Mouse (Mus musculus) midbrain, embryonic 14.5 days (tissue): ENCODE results near the gene Dock6. TPM values are rescaled to one million over a fixed set of nuclear protein-coding genes. Genes with fewer than 3 reads are reported as not detected.

Experiments used
- ATAC-seq: fragments of 200-750 bp; cut with Nextera tagmentation; 2 replicates; pipeline ENCODE4 v1.8.0; 2017; ENCODE audit warnings: moderate number of reproducible peaks, moderate library complexity; ENCODE audit not compliant: low FRiP score, low TSS enrichment
- DNase-seq: peaks from one replicate; pipeline ENCODE4 v3.0.0-alpha.2; 2015
- H3K27ac ChIP-seq: fragments of 300-500 bp; sonication (generic); replicated peaks from 2 replicates; pipeline ENCODE4 v1.5.1; 2014; ENCODE audit warnings: mild to moderate bottlenecking, low read depth, low read length, moderate library complexity
- H3K27me3 ChIP-seq: fragments of 300-500 bp; sonication (generic); 2 replicates; pipeline ENCODE4 v1.6.1; 2014; ENCODE audit warnings: low read length, control low read depth, mixed read lengths; ENCODE audit not compliant: control insufficient read depth, insufficient read depth
- H3K36me3 ChIP-seq: fragments of 300-500 bp; sonication (generic); 2 replicates; pipeline ENCODE4 v1.6.1; 2014; ENCODE audit warnings: low read length, control low read depth; ENCODE audit not compliant: control insufficient read depth, insufficient read depth
- H3K4me1 ChIP-seq: fragments of 300-500 bp; sonication (generic); 2 replicates; pipeline ENCODE4 v1.6.1; 2014; ENCODE audit warnings: mild to moderate bottlenecking, antibody characterized with exemption, low read length, control low read depth; ENCODE audit not compliant: control insufficient read depth, insufficient read depth
- H3K4me2 ChIP-seq: fragments of 300-500 bp; sonication (generic); 2 replicates; pipeline ENCODE4 v1.6.1; 2014; ENCODE audit warnings: mild to moderate bottlenecking, low read length, moderate library complexity
- H3K4me3 ChIP-seq: fragments of 300-500 bp; sonication (generic); replicated peaks from 2 replicates; pipeline ENCODE4 v1.5.1; 2014; ENCODE audit warnings: low read depth, low read length
- H3K9ac ChIP-seq: fragments of 300-500 bp; sonication (generic); replicated peaks from 2 replicates; pipeline ENCODE4 v1.6.1; 2014; ENCODE audit warnings: mild to moderate bottlenecking, low read length, moderate library complexity
- H3K9me3 ChIP-seq: fragments of 300-500 bp; sonication (generic); 2 replicates; pipeline ENCODE4 v1.6.1; 2016; ENCODE audit warnings: low read length, control low read depth, mixed read lengths; ENCODE audit not compliant: control insufficient read depth
- WGBS: fragments of 180-500 bp; shearing (Covaris S2); extraction: QIAGEN DNeasy Blood & Tissue Kit; methylation state at CpG from one replicate; pipeline ENCODE4 v1.1.7; 2014; 5-methylcytosine and 5-hydroxymethylcytosine counted together
- polyA plus RNA-seq: library from polyadenylated mRNA; unstranded; fragments of >200 nt; fragmentation: Nextera tagmentation; extraction: Ambion mirVana; gene quantifications from 2 replicates; pipeline ENCODE4 v1.2.1, GENCODE M21; 2014

Gene Dock6
- polyA plus RNA-seq, 1 experiment from 2014 or later, result 12.7 TPM

DNA sequence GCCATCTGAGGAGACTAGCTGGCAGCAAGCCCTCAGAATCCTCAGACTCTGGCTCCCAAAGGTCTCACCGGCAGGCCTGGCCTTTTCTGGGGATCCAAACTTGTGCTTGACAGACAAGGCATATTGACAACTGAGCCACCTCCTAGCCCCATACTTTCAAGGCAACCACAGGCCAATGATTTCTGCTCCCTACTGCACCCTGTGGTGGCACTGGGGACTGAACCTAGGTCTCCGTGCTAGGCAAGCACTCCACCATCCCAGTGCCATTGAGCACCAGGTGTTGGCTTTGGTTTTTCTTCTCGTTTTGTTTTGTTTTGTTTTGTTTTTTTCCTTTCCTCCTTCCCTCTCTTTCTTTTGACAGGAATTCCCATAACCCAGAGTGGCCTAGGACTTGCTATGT, 43.9 kb downstream of the Dock6 start:
- no peak overlapping the region for H3K9ac ChIP-seq
- DNase-seq (no peak), ATAC-seq (no peak)
- H3K4me2 ChIP-seq, result no peak overlapping the region
- no peak overlapping the region for H3K27ac ChIP-seq
- no peaks in the 10 kb centered on the region for H3K36me3 ChIP-seq
- H3K4me1 ChIP-seq, result no peaks in the 10 kb centered on the region
- no peaks in the 10 kb centered on the region for H3K27me3 ChIP-seq
- H3K4me3 ChIP-seq, result no peak overlapping the region
- WGBS, result 67% methylated on average over 3 of the region's 3 CpGs
- no peaks in the 10 kb centered on the region for H3K9me3 ChIP-seq

DNA sequence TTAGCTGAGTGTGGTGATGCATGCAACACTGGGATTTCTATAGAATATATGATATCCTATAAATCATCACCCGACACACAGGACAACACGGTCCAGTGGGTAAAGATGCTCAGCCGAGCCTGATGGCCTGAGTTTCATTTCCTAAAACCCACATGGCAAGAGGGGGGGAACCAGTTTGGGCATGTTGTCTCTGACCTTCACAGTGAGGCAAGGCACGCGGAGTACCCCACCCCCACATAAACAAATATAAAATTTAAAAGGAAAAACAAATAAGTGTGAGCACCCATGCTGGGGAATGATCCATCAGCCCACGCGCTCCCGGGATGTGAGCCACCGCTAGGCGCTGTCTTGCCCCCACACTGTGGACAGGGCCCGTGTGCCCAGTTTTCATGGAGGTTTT, 45.5 kb downstream of the Dock6 start:
- DNase-seq (no peak), ATAC-seq (no peak)
- H3K4me1 ChIP-seq, result no peaks in the 10 kb centered on the region
- H3K9me3 ChIP-seq, result no peaks in the 10 kb centered on the region
- no peaks in the 10 kb centered on the region for H3K36me3 ChIP-seq
- WGBS, result 88% methylated on average over 11 of the region's 11 CpGs
- H3K4me2 ChIP-seq, result no peak overlapping the region
- no peaks in the 10 kb centered on the region for H3K27me3 ChIP-seq
- no peak overlapping the region for H3K9ac ChIP-seq
- no peak overlapping the region for H3K27ac ChIP-seq
- H3K4me3 ChIP-seq, result no peak overlapping the region

DNA sequence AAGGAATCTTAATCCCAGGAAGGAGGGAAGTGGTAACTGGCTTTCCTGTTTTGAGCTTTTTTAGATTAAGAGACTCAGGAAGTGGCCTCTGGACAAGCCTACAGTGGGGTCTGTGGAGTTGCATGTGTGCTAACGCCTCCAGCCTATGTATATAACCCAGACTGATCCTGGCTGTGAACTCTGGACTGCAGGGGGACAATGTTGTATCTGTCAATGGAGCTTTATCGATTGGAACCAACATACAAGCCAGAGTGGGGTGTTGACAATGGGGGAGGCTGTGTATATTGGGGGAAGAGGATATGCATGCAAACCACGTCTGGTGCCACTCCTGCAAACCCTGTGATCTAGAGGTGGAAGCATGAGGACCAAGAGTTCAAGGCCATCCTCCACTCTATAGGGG, 46.1 kb downstream of the Dock6 start:
- Histone ChIP-seq H3K4me1 (no peaks in the 10 kb centered on the region), H3K27me3 (no peaks in the 10 kb centered on the region), H3K27ac (no peak overlapping the region), H3K36me3 (no peaks in the 10 kb centered on the region), H3K4me2 (no peak overlapping the region), H3K9ac (no peak overlapping the region), H3K9me3 (no peaks in the 10 kb centered on the region), H3K4me3 (no peak overlapping the region)
- DNase-seq (no peak), ATAC-seq (no peak)
- 71% methylated on average over 3 of the region's 3 CpGs for WGBS

DNA sequence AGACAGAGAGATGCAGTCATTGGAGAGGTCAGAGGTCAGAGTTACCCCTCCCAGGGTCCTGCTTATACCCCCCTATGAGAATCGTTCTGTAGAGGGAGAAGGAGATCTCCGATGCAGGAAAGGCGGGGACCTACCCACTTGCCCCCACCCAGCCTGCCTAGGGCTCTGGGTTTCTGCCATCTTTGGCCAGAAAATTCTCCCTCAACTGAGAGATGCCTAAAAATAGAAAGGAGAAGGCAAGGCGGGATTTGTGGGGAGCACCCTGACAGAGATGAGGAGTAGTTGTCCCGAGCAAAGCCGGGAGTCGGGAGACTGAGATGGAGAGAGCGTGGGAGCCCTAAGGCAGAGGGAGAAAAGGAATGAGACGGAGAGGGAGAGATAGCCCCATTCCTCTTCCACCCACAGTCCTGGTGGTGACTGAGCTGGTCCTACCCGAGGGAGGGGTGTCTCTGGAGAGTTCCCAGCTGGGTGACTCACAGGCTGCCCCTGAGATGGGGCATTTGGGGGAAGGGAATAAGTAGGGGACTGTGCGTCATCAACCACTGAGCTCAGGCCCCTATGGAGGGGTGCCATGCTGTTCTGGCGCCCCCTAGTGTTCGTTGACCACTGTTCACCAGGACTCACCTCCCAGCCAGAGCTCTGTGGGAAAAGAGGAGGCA, 48.3 kb downstream of the Dock6 start:
- Histone ChIP-seq H3K4me2 (no peak overlapping the region), H3K27me3 (no peaks in the 10 kb centered on the region), H3K27ac (no peak overlapping the region), H3K9ac (no peak overlapping the region), H3K4me3 (no peak overlapping the region), H3K36me3 (no peaks in the 10 kb centered on the region), H3K9me3 (no peaks in the 10 kb centered on the region), H3K4me1 (no peaks in the 10 kb centered on the region)
- ATAC-seq (peak; percentile 88), DNase-seq (peak; percentile 90)
- 39% methylated on average over 13 of the region's 13 CpGs for WGBS

DNA sequence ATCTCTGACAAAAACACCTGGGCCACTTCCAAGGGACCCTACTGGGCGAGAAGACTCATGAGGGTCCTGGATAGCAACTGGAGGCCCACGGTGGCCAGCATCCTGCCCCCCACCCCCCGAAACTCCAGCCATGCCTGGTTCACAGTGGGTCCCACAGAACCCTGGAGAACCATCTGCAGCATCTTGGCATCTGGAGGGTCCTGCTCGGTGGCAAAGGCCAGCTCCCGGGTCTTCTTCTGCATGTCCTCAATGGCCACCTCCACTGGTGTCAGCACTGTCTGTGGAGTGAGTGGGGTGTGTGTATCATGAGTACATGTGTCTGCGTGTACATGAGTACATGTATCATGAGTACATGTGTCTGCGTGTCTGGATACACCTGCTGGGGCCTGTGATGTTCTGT, 50.8 kb downstream of the Dock6 start:
- Histone ChIP-seq H3K27ac (no peak overlapping the region), H3K4me3 (no peak overlapping the region), H3K9ac (no peak overlapping the region), H3K36me3 (no peaks in the 10 kb centered on the region), H3K27me3 (0 out of 2 replicates have a peak, but pooled peaks cover 10% of the 10 kb centered on the region), H3K4me1 (peaks cover 9% of the 10 kb centered on the region), H3K4me2 (no peak overlapping the region), H3K9me3 (no peaks in the 10 kb centered on the region)
- 92% methylated on average over 7 of the region's 7 CpGs for WGBS
- ATAC-seq (no peak), DNase-seq (no peak)

DNA sequence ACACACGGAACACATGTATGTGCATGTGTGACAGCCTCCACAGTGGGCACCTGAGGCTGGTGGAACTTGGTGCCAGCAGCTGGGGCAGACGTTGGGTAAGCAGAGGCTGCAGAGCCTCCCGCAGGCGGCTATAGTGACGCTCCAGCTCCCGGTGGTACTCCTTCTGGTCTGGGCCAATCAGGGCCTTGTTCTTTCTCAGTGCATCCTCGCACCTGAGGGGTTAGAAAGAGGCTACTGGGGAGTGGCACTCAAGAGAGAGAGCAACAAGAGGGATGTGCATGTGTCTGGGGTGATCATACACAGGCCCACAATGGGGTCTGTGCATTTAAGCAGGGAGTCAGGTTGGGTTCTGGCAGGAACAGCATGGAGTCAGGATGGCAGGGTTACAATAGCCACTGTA, 51.3 kb downstream of the Dock6 start:
- 67% methylated on average over 7 of the region's 7 CpGs for WGBS
- H3K27me3 ChIP-seq, result 0 out of 2 replicates have a peak, but pooled peaks cover 10% of the 10 kb centered on the region
- H3K36me3 ChIP-seq, result no peaks in the 10 kb centered on the region
- H3K4me2 ChIP-seq, result no peak overlapping the region
- no peak overlapping the region for H3K4me3 ChIP-seq
- ATAC-seq, result no peak
- no peak overlapping the region for H3K9ac ChIP-seq
- DNase-seq, result no peak
- peaks cover 9% of the 10 kb centered on the region for H3K4me1 ChIP-seq
- no peaks in the 10 kb centered on the region for H3K9me3 ChIP-seq
- H3K27ac ChIP-seq, result no peak overlapping the region

DNA sequence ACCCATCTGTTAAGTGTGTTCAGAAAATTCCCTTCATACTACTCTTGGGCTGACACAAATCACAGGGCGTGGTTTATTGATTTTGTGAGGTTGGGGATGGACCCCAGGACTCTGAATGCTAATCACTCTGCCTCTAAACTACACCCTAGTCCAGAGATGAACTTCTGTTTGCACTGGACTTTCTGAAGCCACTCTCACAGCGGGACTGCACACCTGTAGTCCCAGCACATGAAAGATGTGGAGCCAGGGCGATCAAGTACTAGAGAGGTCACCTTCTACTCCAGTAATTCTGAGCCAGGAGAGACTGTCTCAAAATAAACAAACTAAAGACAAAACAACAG, 53.5 kb downstream of the Dock6 start:
- H3K4me2 ChIP-seq, result peak overlapping the region; percentile 84
- no peak for ATAC-seq
- no peaks in the 10 kb centered on the region for H3K36me3 ChIP-seq
- H3K4me3 ChIP-seq, result peak overlapping the region; percentile 61
- 0 out of 2 replicates have a peak overlapping the region, but pooled peaks have one; percentile 59 for H3K9ac ChIP-seq
- WGBS, result 62% methylated on average over 3 of the region's 3 CpGs
- peaks cover 9% of the 10 kb centered on the region for H3K4me1 ChIP-seq
- H3K27me3 ChIP-seq, result 0 out of 2 replicates have a peak, but pooled peaks cover 10% of the 10 kb centered on the region
- H3K27ac ChIP-seq, result no peak overlapping the region
- H3K9me3 ChIP-seq, result no peaks in the 10 kb centered on the region
- DNase-seq, result no peak

- Histone ChIP-seq H3K4me1 (peaks cover 9% of the 10 kb centered on the region), H3K36me3 (no peaks in the 10 kb centered on the region), H3K4me2 (peak within 1 kb of the TSS; percentile 84), H3K9ac (peak within 1 kb of the TSS; percentile 59), H3K27me3 (0 out of 2 replicates have a peak, but pooled peaks cover 10% of the 10 kb centered on the region), H3K4me3 (peak within 1 kb of the TSS; percentile 61), H3K27ac (0 out of 2 replicates have a peak within 1 kb of the TSS, but pooled peaks have one; percentile 20), H3K9me3 (no peaks in the 10 kb centered on the region)
- DNase-seq, result peak; percentile 82
- peak; percentile 75 for ATAC-seq
- under 1% methylated on average over 52 of the region's 52 CpGs for WGBS
These were observed 54.0 kb downstream of the Dock6 start, which contains the start of gene Kank2 for GRCm38 (mm10) chr9:21798345-21799009. Gene Kank2, minus strand, starts transcription at chr9:21798744.

DNA sequence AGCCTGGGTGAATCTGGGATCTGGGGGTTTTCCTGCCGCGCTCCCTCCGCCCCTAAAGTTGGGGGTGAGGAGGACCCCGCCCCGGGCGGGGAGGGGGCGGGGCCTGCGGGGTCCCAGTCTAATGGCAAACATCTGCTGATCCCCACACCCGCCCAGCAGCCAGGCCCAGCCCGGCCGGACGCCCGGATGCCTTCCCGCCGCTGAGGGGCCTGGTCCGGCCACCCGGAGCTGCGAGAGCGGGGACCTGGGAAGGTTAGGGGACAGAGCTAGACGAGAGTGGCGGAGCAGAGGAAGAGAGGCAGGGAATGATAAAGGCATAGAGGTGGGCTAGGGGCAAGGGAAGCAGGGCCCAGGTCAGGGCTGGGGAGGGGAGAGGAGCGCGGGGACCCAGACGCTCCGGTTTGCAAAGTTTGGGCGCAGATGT, 54.5 kb downstream of the Dock6 start:
- under 1% methylated on average over 25 of the region's 26 CpGs for WGBS
- ATAC-seq (peak; percentile 46; the same call in 1 of the 2 replicates), DNase-seq (peak; percentile 35)
- H3K9ac ChIP-seq, result peak overlapping the region; percentile 59
- H3K36me3 ChIP-seq, result no peaks in the 10 kb centered on the region
- H3K27me3 ChIP-seq, result 0 out of 2 replicates have a peak, but pooled peaks cover 10% of the 10 kb centered on the region
- peak overlapping the region; percentile 84 for H3K4me2 ChIP-seq
- H3K4me3 ChIP-seq, result peak overlapping the region; percentile 61
- no peak overlapping the region for H3K27ac ChIP-seq
- H3K9me3 ChIP-seq, result no peaks in the 10 kb centered on the region
- peaks cover 9% of the 10 kb centered on the region for H3K4me1 ChIP-seq
